Mouse (Mus musculus): ENCODE data around the gene Nop53.

GRCm38 (mm10) chr7:15956143-15956542, 10.3 kb upstream of the Nop53 start:
- TF ChIP-seq GATA1 (IDR thresholded peaks at IDR 0.05; ENCODE audit: borderline replicate concordance, low read length) (no peak), FLI1 (IDR thresholded peaks at IDR 0.05; ENCODE audit: low read length) (no peak)
